8 mouse cellular contexts compared by ENCODE assay signal in the genomic region with DNA sequence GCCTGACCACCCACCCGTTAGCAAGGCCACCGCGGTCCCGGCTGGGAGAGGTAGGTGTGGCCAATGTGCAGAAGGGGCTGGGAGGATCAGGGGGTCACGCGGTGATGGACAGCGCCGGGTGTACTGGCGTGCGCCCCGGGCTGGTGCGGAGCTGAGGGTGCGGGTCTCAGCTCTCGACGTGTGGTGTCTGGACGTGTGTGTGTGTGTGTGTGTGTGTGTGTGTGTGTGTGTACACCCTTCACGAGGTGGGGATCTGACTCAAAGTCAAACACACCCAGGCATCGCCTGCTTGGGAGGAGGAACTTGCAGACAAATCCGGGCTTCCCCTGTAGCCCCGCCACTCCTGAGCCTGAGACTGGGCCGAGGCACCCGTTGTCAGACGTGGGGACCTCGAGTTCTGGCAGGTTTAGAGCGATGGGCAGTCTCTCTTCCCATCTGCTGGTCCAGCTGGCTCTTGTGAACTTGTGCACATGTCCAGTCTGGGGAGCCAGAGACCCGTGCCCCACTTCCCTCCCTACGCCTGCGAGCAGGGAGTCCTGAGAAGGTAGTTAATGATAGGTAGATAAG. TPM values are rescaled to one million over a fixed set of nuclear protein-coding genes. Genes with fewer than 3 reads are reported as not detected.
DNase-seq lines count a peak whose midpoint lies in the region; ATAC-seq and TF ChIP-seq lines count a peak whose summit lies in the region.

A gene (minus strand): TSS at position 59 of the 567 bp plus-strand sequence.

- TF ChIP-seq CTCF in kidney, adult 2 months (conservative IDR thresholded peaks at IDR 0.05; ENCODE audit: insufficient read depth, insufficient read length, low read depth, low read length), result no peak
- TF ChIP-seq CTCF in heart, postnatal 0 days (IDR thresholded peaks at IDR 0.05; ENCODE audit: low read depth), result no peak
- TF ChIP-seq CTCF in midbrain, postnatal 0 days (IDR thresholded peaks at IDR 0.05), result no peak

- H3K27me3 ChIP-seq in kidney, adult 2 months (replicated peaks; ENCODE audit: control insufficient read depth, insufficient read depth, low read length), result no peaks in the 10 kb centered on the region
- H3K27me3 ChIP-seq in embryonic facial prominence, embryonic 15.5 days, result peaks cover 16% of the 10 kb centered on the region
- H3K27me3 ChIP-seq in heart, postnatal 0 days (ENCODE audit: control insufficient read depth, insufficient read depth, low read length), result peaks cover 43% of the 10 kb centered on the region
- H3K27me3 ChIP-seq in midbrain, postnatal 0 days (ENCODE audit: insufficient read depth, low read length), result no peaks in the 10 kb centered on the region

- no peaks in the 10 kb centered on the region for H3K9me3 ChIP-seq in embryonic facial prominence, embryonic 15.5 days (replicated peaks)
- no peaks in the 10 kb centered on the region for H3K9me3 ChIP-seq in heart, postnatal 0 days (replicated peaks; ENCODE audit: control insufficient read depth, low read length)
- no peaks in the 10 kb centered on the region for H3K9me3 ChIP-seq in midbrain, postnatal 0 days (ENCODE audit: low read length)

- H3K9ac ChIP-seq in embryonic facial prominence, embryonic 15.5 days, result peak within 1 kb of the TSS; percentile 60
- peak within 1 kb of the TSS; percentile 47 for H3K9ac ChIP-seq in heart, postnatal 0 days (replicated peaks; ENCODE audit: low read depth, low read length)
- H3K9ac ChIP-seq in midbrain, postnatal 0 days (replicated peaks; ENCODE audit: low read length, poor library complexity, severe bottlenecking), result peak within 1 kb of the TSS; percentile 86

- no peak for TF ChIP-seq POLR2A in kidney, adult 2 months (IDR thresholded peaks at IDR 0.05; ENCODE audit: low read depth, low read length)

- no peak for DNase-seq in kidney, adult 2 months
- no peak for DNase-seq in kidney, adult 18-20 months
- peak; percentile 65 to 72 for DNase-seq in adrenal gland, adult (ENCODE audit: inconsistent age in 2 of 2, low spot score in 1 of 2)
- no peak for DNase-seq in heart, postnatal 0 days (ENCODE audit: low spot score)
- peak in 1 of 2 experiments; percentile 27 for DNase-seq in left cerebral cortex, postnatal 25 days (ENCODE audit: low spot score in 2 of 2)
- peak; percentile 27 for DNase-seq in midbrain, postnatal 0 days (ENCODE audit: low spot score)
- DNase-seq in right cerebral cortex, postnatal 36 days (ENCODE audit: low spot score in 2 of 2), result no peak

- peak within 1 kb of the TSS; percentile 53 for H3K4me3 ChIP-seq in kidney, adult 2 months (ENCODE audit: insufficient read depth, low read depth, low read length)
- H3K4me3 ChIP-seq in embryonic facial prominence, embryonic 15.5 days (replicated peaks), result peak within 1 kb of the TSS; percentile 59
- peak within 1 kb of the TSS; percentile 55 for H3K4me3 ChIP-seq in heart, postnatal 0 days (ENCODE audit: low read depth, low read length)
- peak within 1 kb of the TSS; percentile 69 for H3K4me3 ChIP-seq in midbrain, postnatal 0 days (ENCODE audit: low read depth, low read length)

- no peak within 1 kb of the TSS for H3K27ac ChIP-seq in kidney, adult 2 months (ENCODE audit: insufficient read depth, low read depth, low read length)
- H3K27ac ChIP-seq in embryonic facial prominence, embryonic 15.5 days (replicated peaks), result 0 out of 2 replicates have a peak within 1 kb of the TSS, but pooled peaks have one; percentile 22
- no peak within 1 kb of the TSS for H3K27ac ChIP-seq in heart, postnatal 0 days (ENCODE audit: low read depth)
- H3K27ac ChIP-seq in midbrain, postnatal 0 days (ENCODE audit: low read depth, low read length), result 0 out of 2 replicates have a peak within 1 kb of the TSS, but pooled peaks have one; percentile 26

- intact Hi-C loops in left cerebral cortex, postnatal 25 days (cut with DNase I), result no loop called here

- 13% methylated on average over 28 of the region's 28 CpGs for WGBS in kidney, adult 2 months
- WGBS in embryonic facial prominence, embryonic 15.5 days, result 6% methylated on average over 28 of the region's 28 CpGs
- 10% methylated on average over 28 of the region's 28 CpGs for WGBS in heart, postnatal 0 days
- WGBS in midbrain, postnatal 0 days, result 7% methylated on average over 28 of the region's 28 CpGs

- no peaks in the 10 kb centered on the region for H3K4me1 ChIP-seq in kidney, adult 2 months (ENCODE audit: control insufficient read depth, insufficient read depth, low read length)
- peaks cover 60% of the 10 kb centered on the region for H3K4me1 ChIP-seq in embryonic facial prominence, embryonic 15.5 days
- H3K4me1 ChIP-seq in heart, postnatal 0 days (ENCODE audit: control insufficient read depth, insufficient read depth), result peaks cover 16% of the 10 kb centered on the region
- H3K4me1 ChIP-seq in midbrain, postnatal 0 days (ENCODE audit: insufficient read depth, low read length), result peaks cover 10% of the 10 kb centered on the region; the same call in 1 of the 2 replicates

- ATAC-seq in embryonic facial prominence, embryonic 15.5 days (ENCODE audit: insufficient number of reproducible peaks, low FRiP score, low TSS enrichment, low read depth), result no peak
- ATAC-seq in heart, postnatal 0 days (ENCODE audit: insufficient read depth, low read depth), result 0 out of 2 replicates have a peak, but pooled peaks have one; percentile 15
- peak; percentile 59; the same call in 1 of the 2 replicates for ATAC-seq in midbrain, postnatal 0 days (ENCODE audit: low FRiP score)

- no peaks in the 10 kb centered on the region for H3K36me3 ChIP-seq in kidney, adult 2 months (ENCODE audit: control insufficient read depth, insufficient read depth, low read length)
- no peaks in the 10 kb centered on the region for H3K36me3 ChIP-seq in embryonic facial prominence, embryonic 15.5 days
- H3K36me3 ChIP-seq in heart, postnatal 0 days (replicated peaks; ENCODE audit: control insufficient read depth, insufficient read depth, low read length), result no peaks in the 10 kb centered on the region
- peaks cover 5% of the 10 kb centered on the region for H3K36me3 ChIP-seq in midbrain, postnatal 0 days (ENCODE audit: insufficient read depth, low read length)

- peak within 1 kb of the TSS; percentile 89 for H3K4me2 ChIP-seq in embryonic facial prominence, embryonic 15.5 days (replicated peaks)
- H3K4me2 ChIP-seq in heart, postnatal 0 days (ENCODE audit: low read depth, low read length), result peak within 1 kb of the TSS; percentile 80
- H3K4me2 ChIP-seq in midbrain, postnatal 0 days (ENCODE audit: low read depth, low read length, poor library complexity, severe bottlenecking), result peak within 1 kb of the TSS; percentile 79

- no peak for TF ChIP-seq EP300 in heart, postnatal 0 days (IDR thresholded peaks at IDR 0.05; ENCODE audit: low read depth)

RNA-seq across cellular contexts. Expression of the gene that starts here (rescaled TPM):
- 16.2 and 21.0 TPM in 2 replicates for polyA plus RNA-seq in kidney, adult 2 months (2012; rRNA removed)
- 32.7 and 33.3 TPM in 2 replicates for polyA plus RNA-seq in embryonic facial prominence, embryonic 15.5 days (2015; fragmentation: Nextera tagmentation; extraction: Ambion mirVana)
- total RNA-seq in heart, postnatal 0 days (2014; rRNA removed; ENCODE audit: low replicate concordance), result 11.4 and 38.8 TPM in 2 replicates
- 21.1 and 21.6 TPM in 2 replicates for polyA plus RNA-seq in heart, postnatal 0 days (2015; fragmentation: Nextera tagmentation; extraction: Ambion mirVana)
- 10 to 100 TPM; 39.9 TPM for total RNA-seq in left cerebral cortex, postnatal 25 days (2021)
- 38.7 and 44.2 TPM in 2 replicates for total RNA-seq in midbrain, postnatal 0 days (2014; rRNA removed)
- 40.5 and 43.5 TPM in 2 replicates for polyA plus RNA-seq in midbrain, postnatal 0 days (2015; fragmentation: Nextera tagmentation; extraction: Ambion mirVana)

Comparison
In these comparisons a context has a peak if more than half of its experiments do, and no peak if none do; other contexts are left out.
1. DNase-seq: peak in adrenal gland, adult (2 of 2) and midbrain, postnatal 0 days (single experiment); none in kidney, adult 2 months (single experiment), kidney, adult 18-20 months (single experiment), heart, postnatal 0 days (single experiment) and right cerebral cortex, postnatal 36 days (0 of 2).
2. H3K27ac ChIP-seq: peak in embryonic facial prominence, embryonic 15.5 days (single experiment) and midbrain, postnatal 0 days (single experiment); none in kidney, adult 2 months (single experiment) and heart, postnatal 0 days (single experiment).
3. Peak in every context shown above with its lines, with median percentiles within 50 percentile points of each other: H3K4me3 ChIP-seq, H3K4me2 ChIP-seq and H3K9ac ChIP-seq.